Mouse (Mus musculus) effector memory CD4-positive, alpha-beta T cell, adult 5 months (primary cell): Measurements from ENCODE around the gene Chia1. TPM values are rescaled to one million over a fixed set of nuclear protein-coding genes. Genes with fewer than 3 reads are reported as not detected.

Experiments used
- polyA plus RNA-seq: library from polyadenylated mRNA; unstranded; fragments of 100-300 nt; shearing (Covaris generic); gene quantifications from one replicate; pipeline ENCODE4 v1.2.1, GENCODE M21; 2017

Gene Chia1
- 0.25 TPM for polyA plus RNA-seq

DNA sequence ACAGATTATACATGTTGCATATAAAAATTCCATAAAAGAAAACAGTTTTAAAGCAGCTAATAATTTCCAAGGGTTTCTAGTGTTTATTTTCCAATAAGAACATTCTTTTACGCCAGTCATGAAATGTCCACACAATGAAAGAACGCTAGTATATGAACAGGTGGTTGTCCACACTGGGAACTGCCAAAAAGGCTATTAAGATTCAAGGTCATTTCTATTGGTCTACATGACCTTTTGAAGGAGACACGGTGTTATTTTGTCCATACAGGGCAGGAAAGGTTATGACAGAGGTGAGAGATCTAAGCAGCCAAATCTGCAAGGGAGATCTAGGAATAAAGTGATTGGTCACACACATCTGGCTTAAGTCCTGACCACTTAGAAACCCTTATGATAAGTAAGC is at the start of gene Chia1:
Gene Chia1, plus strand, starts transcription at position 301 of the 400 bp plus-strand sequence.

DNA sequence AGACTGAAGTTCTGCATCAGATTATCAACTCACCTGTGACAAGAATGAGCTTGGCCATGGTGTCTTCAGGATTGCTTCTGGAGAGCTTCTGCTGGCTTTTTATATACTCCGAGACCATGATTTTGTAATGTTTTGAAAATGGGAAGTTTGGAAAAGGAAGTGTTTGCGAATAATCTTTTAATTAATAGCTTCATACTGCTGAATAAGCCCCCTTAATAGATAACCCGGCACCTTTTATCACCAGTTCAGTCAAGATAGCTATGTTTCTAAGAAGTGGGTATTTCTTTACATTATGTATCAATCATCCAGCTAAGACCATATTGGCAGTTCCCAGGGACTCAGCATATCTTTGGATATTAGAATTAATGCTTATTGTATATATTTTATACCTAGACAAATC is 54.4 kb downstream of the Chia1 start, which contains the start of gene Chil3:
Gene Chil3, minus strand, starts transcription at position 101 of the 400 bp plus-strand sequence.

Other genes starting within 250 kb of the Chia1 start
- not detected for gene Adora3, start 242.4 kb upstream of the Chia1 start, polyA plus RNA-seq
- not detected for gene Tmigd3, start 242.3 kb upstream of the Chia1 start, polyA plus RNA-seq
- gene I830077J02Rik, start 180.6 kb upstream of the Chia1 start, polyA plus RNA-seq: 0.51 TPM
- 48.0 TPM for gene Wdr77, start 153.9 kb upstream of the Chia1 start, polyA plus RNA-seq
- 248 TPM for gene Atp5f1, start 153.1 kb upstream of the Chia1 start, polyA plus RNA-seq
- 6.1 TPM for gene Ovgp1, start 139.5 kb upstream of the Chia1 start, polyA plus RNA-seq
- gene Pifo, start 98.6 kb upstream of the Chia1 start, polyA plus RNA-seq: 3.7 TPM
- gene Chil5, start 80.4 kb upstream of the Chia1 start, polyA plus RNA-seq: 2.5 TPM
- not detected for gene Chil3, start 54.3 kb downstream of the Chia1 start, polyA plus RNA-seq
- not detected for gene Chil4, start 106.3 kb downstream of the Chia1 start, polyA plus RNA-seq